Mouse (Mus musculus): Measurements from ENCODE around the gene Oas1f. TPM values are rescaled to one million over a fixed set of nuclear protein-coding genes. Genes with fewer than 3 reads are reported as not detected.
"Not testable (repeated sequence)": the region's sequence is repeated elsewhere in the genome, so short reads cannot be mapped to it uniquely, and the experiment has no call there.

Oas1f gene
- polyA plus RNA-seq, 1 experiment from 2014 or later, result not detected

DNA sequence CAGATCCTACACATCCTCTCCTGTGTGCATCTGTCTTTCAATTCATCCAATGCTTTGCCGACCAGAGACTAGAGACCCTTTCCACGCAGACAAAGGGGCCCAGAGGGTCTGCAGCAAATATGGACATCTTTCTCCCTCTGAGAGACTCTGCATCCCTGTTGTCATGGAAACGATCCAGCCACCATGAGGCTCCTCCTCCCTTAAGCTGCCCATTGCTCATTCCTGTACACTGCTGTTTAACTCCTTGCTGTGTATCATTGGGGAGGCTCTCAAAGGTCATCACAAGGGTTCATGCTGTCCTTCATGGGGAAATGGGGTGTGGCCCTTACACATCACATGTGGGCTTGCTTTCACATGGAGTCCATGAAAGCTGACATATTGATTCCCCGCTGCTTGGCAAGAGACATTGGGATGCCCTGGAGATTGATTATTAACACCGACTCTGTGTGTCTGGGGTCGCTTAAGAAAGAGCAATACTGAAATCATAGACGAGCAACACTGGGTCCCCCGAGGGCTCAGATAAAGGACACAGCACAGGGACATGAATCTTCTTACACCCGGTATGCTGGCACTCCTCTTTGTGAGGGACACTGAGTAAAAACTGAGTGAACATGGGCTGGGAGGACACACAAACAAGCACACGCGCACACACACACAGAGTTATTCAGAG lies 48.2 kb downstream of the Oas1f start:
- Histone ChIP-seq H3K27ac (ENCODE audit: low read depth, low read length) (no peak overlapping the region), H3K4me2 (replicated peaks; ENCODE audit: low read depth, low read length) (no peak overlapping the region), H3K9ac (ENCODE audit: low read depth, low read length) (no peak overlapping the region), H3K27me3 (ENCODE audit: control insufficient read depth, insufficient read depth, low read length) (no peaks in the 10 kb centered on the region), H3K36me3 (ENCODE audit: control insufficient read depth, insufficient read depth, low read length) (no peaks in the 10 kb centered on the region), H3K4me3 (ENCODE audit: low read length) (no peak overlapping the region), H3K4me1 (ENCODE audit: control insufficient read depth, insufficient read depth, low read length) (no peaks in the 10 kb centered on the region), H3K9me3 (ENCODE audit: control insufficient read depth, low read length) (no peaks in the 10 kb centered on the region)
- ATAC-seq (ENCODE audit: low FRiP score, low TSS enrichment), result no peak
- WGBS, result 85% methylated on average over 11 of the region's 11 CpGs

DNA sequence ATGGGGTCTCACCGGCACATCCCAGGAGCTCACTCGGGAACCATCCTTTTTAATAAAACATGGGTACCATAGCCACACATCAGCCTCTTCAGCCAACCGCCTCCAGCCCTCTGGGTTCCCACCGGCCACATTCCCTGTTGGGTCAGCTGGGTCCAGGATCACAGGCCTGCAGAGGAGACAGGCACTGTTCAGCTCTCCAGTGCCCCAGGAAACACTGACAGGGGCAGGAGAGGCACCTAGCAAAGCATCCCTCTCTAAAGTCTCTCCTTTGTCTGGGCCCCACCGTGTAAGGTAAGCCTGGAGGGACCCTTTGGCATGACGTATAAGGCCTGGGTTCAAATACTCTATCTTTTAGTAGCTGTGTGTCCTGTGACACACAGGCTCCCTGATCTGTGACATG lies 51.1 kb downstream of the Oas1f start:
- Histone ChIP-seq H3K36me3 (ENCODE audit: control insufficient read depth, insufficient read depth, low read length) (no peaks in the 10 kb centered on the region), H3K4me2 (replicated peaks; ENCODE audit: low read depth, low read length) (no peak overlapping the region), H3K27me3 (ENCODE audit: control insufficient read depth, insufficient read depth, low read length) (no peaks in the 10 kb centered on the region), H3K9ac (ENCODE audit: low read depth, low read length) (no peak overlapping the region), H3K9me3 (ENCODE audit: control insufficient read depth, low read length) (no peaks in the 10 kb centered on the region), H3K4me1 (ENCODE audit: control insufficient read depth, insufficient read depth, low read length) (no peaks in the 10 kb centered on the region), H3K27ac (ENCODE audit: low read depth, low read length) (no peak overlapping the region), H3K4me3 (ENCODE audit: low read length) (no peak overlapping the region)
- ATAC-seq (ENCODE audit: low FRiP score, low TSS enrichment), result no peak
- WGBS, result 87% methylated on average over 6 of the region's 6 CpGs

DNA sequence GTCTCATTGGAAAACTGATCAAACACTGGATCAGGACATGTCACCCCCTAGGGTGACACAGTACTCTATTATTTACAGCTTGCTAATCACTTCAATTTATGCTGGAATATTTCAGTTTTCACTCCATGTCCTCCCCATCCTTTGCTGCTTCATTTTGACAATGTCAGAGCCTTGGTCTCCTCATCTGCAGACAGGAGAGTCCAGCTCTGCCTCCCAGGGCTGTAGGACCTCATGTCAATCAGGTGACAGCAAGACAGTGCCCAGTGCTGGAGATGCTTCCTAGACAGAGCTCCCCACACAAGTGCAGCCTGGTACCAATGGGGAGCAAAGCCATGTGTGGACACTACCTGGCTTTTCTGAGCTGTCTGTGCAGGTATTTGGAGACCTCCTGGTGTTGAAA lies 51.6 kb downstream of the Oas1f start:
- H3K4me3 ChIP-seq (ENCODE audit: low read length), result no peak overlapping the region

DNA sequence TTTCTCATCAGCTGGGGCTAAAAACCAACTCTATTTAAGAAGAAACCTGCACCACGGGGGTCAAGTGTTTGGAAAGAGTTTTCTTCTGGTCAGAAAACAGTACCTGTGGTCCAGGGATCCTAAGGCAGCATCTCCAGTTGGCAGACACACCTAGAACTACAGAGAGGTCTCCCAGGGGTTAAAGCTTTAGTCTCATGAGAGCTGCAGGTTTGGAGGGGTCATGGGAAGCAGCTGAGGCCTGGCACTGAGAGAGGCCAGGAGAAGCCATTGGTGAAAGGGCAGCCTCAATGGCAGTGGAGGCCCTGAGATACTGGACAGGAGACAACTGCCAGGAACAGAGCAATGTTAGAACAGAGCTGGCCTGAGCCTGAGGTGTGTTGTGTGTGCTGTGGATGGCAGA lies 53.5 kb downstream of the Oas1f start:
- no peaks in the 10 kb centered on the region for H3K9me3 ChIP-seq (ENCODE audit: control insufficient read depth, low read length)
- H3K27ac ChIP-seq (ENCODE audit: low read depth, low read length), result no peak overlapping the region
- H3K27me3 ChIP-seq (ENCODE audit: control insufficient read depth, insufficient read depth, low read length), result no peaks in the 10 kb centered on the region
- no peak overlapping the region for H3K4me2 ChIP-seq (replicated peaks; ENCODE audit: low read depth, low read length)
- H3K36me3 ChIP-seq (ENCODE audit: control insufficient read depth, insufficient read depth, low read length), result no peaks in the 10 kb centered on the region
- 63% methylated on average over 1 of the region's 1 CpGs for WGBS
- H3K4me3 ChIP-seq (ENCODE audit: low read length), result no peak overlapping the region
- no peaks in the 10 kb centered on the region for H3K4me1 ChIP-seq (ENCODE audit: control insufficient read depth, insufficient read depth, low read length)
- H3K9ac ChIP-seq (ENCODE audit: low read depth, low read length), result no peak overlapping the region
- ATAC-seq (ENCODE audit: low FRiP score, low TSS enrichment), result no peak

More for the DNA sequence above, 51.6 kb downstream of the Oas1f start:
- H3K9ac ChIP-seq (ENCODE audit: low read depth, low read length), result no peak overlapping the region
- H3K4me1 ChIP-seq (ENCODE audit: control insufficient read depth, insufficient read depth, low read length), result no peaks in the 10 kb centered on the region
- H3K36me3 ChIP-seq (ENCODE audit: control insufficient read depth, insufficient read depth, low read length), result no peaks in the 10 kb centered on the region
- no peak overlapping the region for H3K27ac ChIP-seq (ENCODE audit: low read depth, low read length)
- no peak overlapping the region for H3K4me2 ChIP-seq (replicated peaks; ENCODE audit: low read depth, low read length)
- H3K9me3 ChIP-seq (ENCODE audit: control insufficient read depth, low read length), result no peaks in the 10 kb centered on the region
- ATAC-seq (ENCODE audit: low FRiP score, low TSS enrichment), result no peak
- no peaks in the 10 kb centered on the region for H3K27me3 ChIP-seq (ENCODE audit: control insufficient read depth, insufficient read depth, low read length)

DNA sequence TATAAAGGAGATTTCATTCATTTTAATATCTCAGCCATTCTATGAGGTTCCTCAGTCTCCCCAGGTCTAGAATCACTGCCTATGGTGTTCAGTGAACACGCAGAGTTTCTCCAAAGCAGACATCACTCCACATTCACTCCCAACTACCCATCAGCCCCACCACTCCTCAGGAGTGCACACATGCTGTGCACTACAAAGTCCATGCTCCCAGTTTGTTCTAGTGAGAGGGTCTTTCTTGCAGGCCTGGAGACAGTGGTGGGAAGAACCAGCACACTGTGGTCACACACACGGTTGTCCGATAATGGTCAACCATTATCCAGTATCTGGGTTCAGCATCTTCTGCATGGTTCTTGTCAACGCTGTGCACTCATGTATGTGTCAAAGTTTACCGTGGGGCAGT lies 54.9 kb downstream of the Oas1f start:
- Histone ChIP-seq H3K9me3 (ENCODE audit: control insufficient read depth, low read length) (no peaks in the 10 kb centered on the region), H3K27ac (ENCODE audit: low read depth, low read length) (no peak overlapping the region), H3K27me3 (ENCODE audit: control insufficient read depth, insufficient read depth, low read length) (no peaks in the 10 kb centered on the region), H3K36me3 (ENCODE audit: control insufficient read depth, insufficient read depth, low read length) (no peaks in the 10 kb centered on the region), H3K9ac (ENCODE audit: low read depth, low read length) (no peak overlapping the region), H3K4me2 (replicated peaks; ENCODE audit: low read depth, low read length) (no peak overlapping the region), H3K4me1 (ENCODE audit: control insufficient read depth, insufficient read depth, low read length) (no peaks in the 10 kb centered on the region), H3K4me3 (ENCODE audit: low read length) (no peak overlapping the region)
- no peak for ATAC-seq (ENCODE audit: low FRiP score, low TSS enrichment)
- WGBS, result 92% methylated on average over 5 of the region's 5 CpGs

DNA sequence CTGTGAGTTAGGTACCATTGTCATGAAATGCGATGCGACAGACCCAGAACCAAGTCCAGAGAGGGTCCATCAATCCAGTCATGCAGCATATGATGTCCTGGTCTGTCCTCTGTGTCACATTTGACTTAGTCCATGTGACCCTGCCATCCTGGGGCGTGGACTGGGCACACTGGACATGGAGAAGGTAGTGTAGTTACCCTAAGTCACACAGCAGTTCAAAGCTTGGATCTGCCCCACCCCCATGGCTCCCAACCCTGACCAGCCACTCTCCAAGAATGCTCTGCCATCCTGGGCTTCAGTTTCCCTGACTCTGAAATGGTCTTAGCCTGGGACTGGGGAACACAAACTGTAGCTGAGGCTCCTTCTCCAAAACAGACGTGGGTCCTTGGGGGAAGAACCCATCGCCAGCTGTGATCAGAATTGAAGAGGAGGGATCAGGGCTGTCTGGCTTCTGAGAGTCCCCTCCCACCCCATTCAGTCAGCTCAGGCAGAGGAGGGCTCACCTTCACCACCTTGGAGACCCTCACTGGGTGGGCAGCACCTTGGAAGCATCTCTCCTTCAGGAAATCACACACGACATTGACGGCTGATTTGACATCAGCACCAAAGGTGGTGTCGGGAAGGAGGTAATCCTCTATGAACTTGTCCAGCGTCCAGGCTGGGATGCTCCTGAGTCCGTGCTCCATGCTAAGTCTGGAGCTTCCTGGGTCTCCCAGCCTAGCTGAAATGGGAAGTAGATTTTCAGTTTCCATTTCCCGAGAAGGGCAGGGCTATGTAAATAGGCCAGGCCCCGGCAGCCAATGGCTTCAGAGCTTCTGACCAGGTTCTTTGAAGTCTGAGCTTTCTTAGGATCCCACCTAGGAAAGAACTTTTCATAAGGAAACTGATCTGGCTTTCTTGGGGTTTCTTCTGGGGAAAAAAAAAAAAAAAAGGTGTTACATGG lies 59.9 kb downstream of the Oas1f start, which contains the start of gene Oas1a:
TSS of gene Oas1a (minus strand) at position 731 of the 943 bp plus-strand sequence.
- H3K4me2 ChIP-seq (replicated peaks; ENCODE audit: low read depth, low read length); H3K36me3 ChIP-seq (ENCODE audit: control insufficient read depth, insufficient read depth, low read length); H3K4me1 ChIP-seq (ENCODE audit: control insufficient read depth, insufficient read depth, low read length); H3K9me3 ChIP-seq (ENCODE audit: control insufficient read depth, low read length); H3K9ac ChIP-seq (ENCODE audit: low read depth, low read length); ATAC-seq (ENCODE audit: low FRiP score, low TSS enrichment); H3K27ac ChIP-seq (ENCODE audit: low read depth, low read length); H3K4me3 ChIP-seq (ENCODE audit: low read length); H3K27me3 ChIP-seq (ENCODE audit: control insufficient read depth, insufficient read depth, low read length): not testable (repeated sequence)
- WGBS, result 36% methylated on average over 8 of the region's 12 CpGs

Small RNAs within 50 kb of the gene (microRNA-seq; reads per million reads assigned to microRNA genes)
- gene Gm22907, result not detected

Other genes starting within 250 kb of the Oas1f start
- gene Rita1, start 234.8 kb upstream of the Oas1f start, polyA plus RNA-seq (2014; fragmentation: Nextera tagmentation; extraction: Ambion mirVana), result 10.4 and 11.1 TPM in 2 replicates
- 22.3 and 37.7 TPM in 2 replicates for gene Ddx54, start 234.6 kb upstream of the Oas1f start, polyA plus RNA-seq (2014; fragmentation: Nextera tagmentation; extraction: Ambion mirVana)
- not detected in 2 replicates for gene Cfap73, start 213.1 kb upstream of the Oas1f start, polyA plus RNA-seq (2014; fragmentation: Nextera tagmentation; extraction: Ambion mirVana)
- 0.23 and 0.31 TPM in 2 replicates for gene Rasal1, start 198.6 kb upstream of the Oas1f start, polyA plus RNA-seq (2014; fragmentation: Nextera tagmentation; extraction: Ambion mirVana)
- gene Dtx1, start 135.4 kb upstream of the Oas1f start, polyA plus RNA-seq (2014; fragmentation: Nextera tagmentation; extraction: Ambion mirVana), result 7.3 and 10.1 TPM in 2 replicates
- gene Oas2, start 97.5 kb upstream of the Oas1f start, polyA plus RNA-seq (2014; fragmentation: Nextera tagmentation; extraction: Ambion mirVana), result 0.19 and 0.37 TPM in 2 replicates
- not detected in 2 replicates for gene Oas3, start 69.7 kb upstream of the Oas1f start, polyA plus RNA-seq (2014; fragmentation: Nextera tagmentation; extraction: Ambion mirVana)
- gene Oas1e, start 51.8 kb upstream of the Oas1f start, polyA plus RNA-seq (2014; fragmentation: Nextera tagmentation; extraction: Ambion mirVana), result not detected in 2 replicates
- 0.30 and 0.63 TPM in 2 replicates for gene Oas1c, start 34.9 kb upstream of the Oas1f start, polyA plus RNA-seq (2014; fragmentation: Nextera tagmentation; extraction: Ambion mirVana)
- gene Oas1h, start 14.1 kb downstream of the Oas1f start, polyA plus RNA-seq (2014; fragmentation: Nextera tagmentation; extraction: Ambion mirVana), result not detected in 2 replicates
- 0.10 and 0.45 TPM in 2 replicates for gene Oas1g, start 40.2 kb downstream of the Oas1f start, polyA plus RNA-seq (2014; fragmentation: Nextera tagmentation; extraction: Ambion mirVana)
- gene Oas1a, start 60.2 kb downstream of the Oas1f start, polyA plus RNA-seq (2014; fragmentation: Nextera tagmentation; extraction: Ambion mirVana), result 1.8 and 2.2 TPM in 2 replicates
- gene Oas1d, start 67.2 kb downstream of the Oas1f start, polyA plus RNA-seq (2014; fragmentation: Nextera tagmentation; extraction: Ambion mirVana), result not detected in 2 replicates
- gene Rph3a, start 162.7 kb downstream of the Oas1f start, polyA plus RNA-seq (2014; fragmentation: Nextera tagmentation; extraction: Ambion mirVana), result not detected in 2 replicates